Mouse (Mus musculus): Measurements from ENCODE around the gene Ambra1. TPM values are rescaled to one million over a fixed set of nuclear protein-coding genes. Genes with fewer than 3 reads are reported as not detected.

Ambra1 gene
- 6.8 and 7.4 TPM in 2 replicates for polyA plus RNA-seq (2021; fragmentation: Nextera tagmentation)
- long read RNA-seq, experiment 1, full-length matches to known transcripts = 3 of 16 reads
- long read RNA-seq, experiment 1, partial matches to known transcripts = 11 of 16 reads
- long read RNA-seq, experiment 1, other reads (novel, unspliced or antisense) = 2 of 16 reads
- long read RNA-seq, experiment 2, full-length matches to known transcripts = 16 of 35 reads
- long read RNA-seq, experiment 2, partial matches to known transcripts = 6 of 35 reads
- long read RNA-seq, experiment 2, other reads (novel, unspliced or antisense) = 13 of 35 reads

GRCm38 (mm10) chr2:91729971-91730821 is at the start of gene Ambra1:
Gene Ambra1, plus strand, starts transcription at chr2:91730134.

GRCm38 (mm10) chr2:91710272-91711234 is 19.4 kb upstream of the Ambra1 start, which contains the start of the genes Atg13 and Harbi1:
Gene Atg13, minus strand, starts transcription at chr2:91710576.
Gene Harbi1, plus strand, starts transcription at chr2:91710852.

GRCm38 (mm10) chr2:91926949-91927348 is 197.0 kb downstream of the Ambra1 start, which contains the start of gene Chrm4:
Gene Chrm4, plus strand, starts transcription at chr2:91927249.

GRCm38 (mm10) chr2:91932160-91932711 is 202.3 kb downstream of the Ambra1 start, which contains the start of gene Mdk:
Gene Mdk, minus strand, starts transcription at chr2:91932297.

DNA sequence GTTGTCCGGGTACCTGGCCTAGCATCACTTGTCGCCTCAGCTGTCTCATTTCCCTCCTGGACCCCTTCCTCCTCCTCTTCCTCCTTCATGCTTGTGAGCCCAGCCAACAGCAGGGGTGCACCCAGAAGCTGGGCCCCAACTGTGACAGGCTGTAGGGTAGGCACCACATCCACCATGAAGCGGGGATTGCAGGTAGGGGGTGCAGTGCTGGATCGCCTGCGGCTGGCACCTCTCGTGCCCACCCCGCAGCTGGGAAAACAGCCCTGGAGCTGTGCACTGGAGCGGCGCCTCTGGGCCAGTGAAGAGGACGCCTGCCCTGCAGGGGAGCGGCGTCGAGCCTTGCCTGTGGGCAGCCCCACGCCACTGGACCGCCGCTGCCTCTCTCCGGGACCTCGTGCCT is 215.5 kb downstream of the Ambra1 start, which contains the start of gene Gm9821:
Gene Gm9821 (plus strand): TSS at position 221 of the 400 bp plus-strand sequence.

Small RNAs within 50 kb of the gene (microRNA-seq; reads per million reads assigned to microRNA genes)
- gene Mir6999 = 1.7 reads per million

Other genes with a start within 250 kb of the Ambra1 start
- 29.2 and 40.8 TPM in 2 replicates for gene Ckap5, start 203.4 kb upstream of the Ambra1 start, polyA plus RNA-seq (2021; fragmentation: Nextera tagmentation)
- not detected in 2 replicates for gene F2, start 93.7 kb upstream of the Ambra1 start, polyA plus RNA-seq (2021; fragmentation: Nextera tagmentation)
- gene Zfp408, start 80.3 kb upstream of the Ambra1 start, polyA plus RNA-seq (2021; fragmentation: Nextera tagmentation) = 2.4 and 4.5 TPM in 2 replicates
- gene Arhgap1, start 80.3 kb upstream of the Ambra1 start, polyA plus RNA-seq (2021; fragmentation: Nextera tagmentation) = 61.7 and 71.4 TPM in 2 replicates
- gene Atg13, start 19.6 kb upstream of the Ambra1 start, polyA plus RNA-seq (2021; fragmentation: Nextera tagmentation) = 49.1 and 55.7 TPM in 2 replicates
- gene Harbi1, start 19.3 kb upstream of the Ambra1 start, polyA plus RNA-seq (2021; fragmentation: Nextera tagmentation) = 7.6 and 10.1 TPM in 2 replicates
- 2.0 and 2.4 TPM in 2 replicates for gene Chrm4, start 197.1 kb downstream of the Ambra1 start, polyA plus RNA-seq (2021; fragmentation: Nextera tagmentation)
- gene Mdk, start 202.2 kb downstream of the Ambra1 start, polyA plus RNA-seq (2021; fragmentation: Nextera tagmentation) = 31.8 and 57.3 TPM in 2 replicates
- not detected in 2 replicates for gene Gm9821, start 215.6 kb downstream of the Ambra1 start, polyA plus RNA-seq (2021; fragmentation: Nextera tagmentation)
- 33.1 and 33.5 TPM in 2 replicates for gene Dgkz, start 245.7 kb downstream of the Ambra1 start, polyA plus RNA-seq (2021; fragmentation: Nextera tagmentation)